Mouse (Mus musculus): ENCODE data around the gene Gfm1. TPM values are rescaled to one million over a fixed set of nuclear protein-coding genes. Genes with fewer than 3 reads are reported as not detected.

The Gfm1 gene
- polyA plus RNA-seq (2014; fragmentation: Nextera tagmentation; extraction: Ambion mirVana): 47.2 and 53.5 TPM in 2 replicates

- H3K9me3 ChIP-seq (ENCODE audit: control insufficient read depth, low read length): peaks cover 13% of the 10 kb centered on the region; the same call in 1 of the 2 replicates
- ATAC-seq (ENCODE audit: low read depth) (peak; percentile 96), DNase-seq (ENCODE audit: low spot score) (peak; percentile 93)
- peak within 1 kb of the TSS; percentile 87 for H3K9ac ChIP-seq (ENCODE audit: low read depth, low read length)
- 0% methylated on average over 19 of the region's 24 CpGs for WGBS
- peak within 1 kb of the TSS; percentile 99 for H3K4me3 ChIP-seq (ENCODE audit: low read depth, low read length)
- H3K4me1 ChIP-seq (ENCODE audit: control insufficient read depth, insufficient read depth, low read length): peaks cover 7% of the 10 kb centered on the region
- peaks cover 21% of the 10 kb centered on the region for H3K36me3 ChIP-seq (ENCODE audit: control insufficient read depth, insufficient read depth, low read length)
- H3K27ac ChIP-seq (replicated peaks; ENCODE audit: low read depth, low read length): peak within 1 kb of the TSS; percentile 33; the same call in 1 of the 2 replicates
- peak within 1 kb of the TSS; percentile 83 for H3K4me2 ChIP-seq (ENCODE audit: low read depth, low read length)
- H3K27me3 ChIP-seq (replicated peaks; ENCODE audit: control insufficient read depth, insufficient read depth, low read length): no peaks in the 10 kb centered on the region
Observed at GRCm38 (mm10) chr3:67429999-67430380, at the start of gene Gfm1. Gene Gfm1 (plus strand): TSS chr3:67430096.

DNA sequence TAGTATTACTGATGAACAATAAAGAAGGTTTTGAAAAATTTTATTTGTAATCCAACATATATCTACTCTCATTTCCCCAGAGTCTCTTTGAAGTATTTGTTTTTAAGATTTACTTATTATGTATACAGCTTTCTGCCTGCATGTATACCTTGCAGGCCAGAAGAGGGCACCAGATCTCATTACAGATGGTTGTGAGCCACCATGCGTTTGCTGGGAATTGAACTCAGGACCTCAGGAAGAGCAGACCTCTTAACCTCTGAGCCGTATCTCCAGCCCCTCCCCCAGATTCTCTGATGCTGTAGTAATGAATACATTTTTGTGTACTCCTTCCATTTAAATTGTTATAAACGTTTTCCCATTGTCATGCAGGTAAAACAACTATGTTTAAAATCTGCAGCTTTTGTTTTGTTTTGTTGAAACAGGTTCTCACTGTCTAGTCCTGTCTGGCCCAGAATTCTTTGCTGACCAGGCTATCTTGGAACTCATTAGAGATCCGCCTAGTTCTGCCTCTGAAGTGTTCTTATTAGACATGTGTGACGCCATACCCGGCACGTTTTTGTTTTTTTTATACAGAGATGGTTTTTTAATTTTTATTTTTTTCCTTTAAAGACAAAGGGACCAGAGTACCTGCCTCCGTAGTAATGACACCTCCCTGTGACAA is 428 bp upstream of the Gfm1 start:
- Histone ChIP-seq H3K27ac (replicated peaks; ENCODE audit: low read depth, low read length) (no peak overlapping the region), H3K27me3 (replicated peaks; ENCODE audit: control insufficient read depth, insufficient read depth, low read length) (no peaks in the 10 kb centered on the region), H3K9ac (ENCODE audit: low read depth, low read length) (peak overlapping the region; percentile 87), H3K4me3 (ENCODE audit: low read depth, low read length) (peak overlapping the region; percentile 99), H3K4me1 (ENCODE audit: control insufficient read depth, insufficient read depth, low read length) (peaks cover 7% of the 10 kb centered on the region), H3K36me3 (ENCODE audit: control insufficient read depth, insufficient read depth, low read length) (peaks cover 21% of the 10 kb centered on the region), H3K9me3 (ENCODE audit: control insufficient read depth, low read length) (peaks cover 13% of the 10 kb centered on the region; the same call in 1 of the 2 replicates), H3K4me2 (ENCODE audit: low read depth, low read length) (peak overlapping the region; percentile 83)
- no peak for DNase-seq (ENCODE audit: low spot score)
- no peak; the same call in 1 of the 2 replicates for ATAC-seq (ENCODE audit: low read depth)
- WGBS: 29% methylated on average over 8 of the region's 8 CpGs

DNA sequence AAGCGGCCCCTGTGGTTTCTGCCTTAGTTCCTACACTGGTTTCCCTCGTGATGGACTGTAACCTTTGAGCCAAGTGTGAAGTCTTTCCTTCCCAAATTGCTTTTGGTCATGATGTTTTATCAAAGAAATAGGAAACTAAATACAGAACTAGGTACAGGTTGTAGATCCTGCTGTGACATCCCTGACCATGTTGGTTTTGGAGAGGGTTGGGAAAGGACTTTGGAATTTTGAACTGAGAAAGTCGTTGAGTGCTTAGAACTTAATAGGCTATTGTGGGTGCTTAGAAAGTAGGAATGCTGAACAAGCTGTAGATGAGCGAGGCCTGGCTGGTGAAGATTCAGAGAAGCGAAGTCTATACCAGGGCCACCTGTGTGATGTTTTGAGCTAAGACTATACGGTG is 4.1 kb downstream of the Gfm1 start:
- Histone ChIP-seq H3K4me2 (ENCODE audit: low read depth, low read length) (no peak overlapping the region), H3K9ac (ENCODE audit: low read depth, low read length) (no peak overlapping the region), H3K9me3 (ENCODE audit: control insufficient read depth, low read length) (no peaks in the 10 kb centered on the region), H3K4me3 (ENCODE audit: low read depth, low read length) (no peak overlapping the region), H3K27me3 (replicated peaks; ENCODE audit: control insufficient read depth, insufficient read depth, low read length) (no peaks in the 10 kb centered on the region), H3K36me3 (ENCODE audit: control insufficient read depth, insufficient read depth, low read length) (peaks cover 55% of the 10 kb centered on the region), H3K4me1 (ENCODE audit: control insufficient read depth, insufficient read depth, low read length) (peaks cover 7% of the 10 kb centered on the region), H3K27ac (replicated peaks; ENCODE audit: low read depth, low read length) (no peak overlapping the region)
- ATAC-seq (ENCODE audit: low read depth) (no peak), DNase-seq (ENCODE audit: low spot score) (no peak)
- 90% methylated on average over 6 of the region's 6 CpGs for WGBS

GRCm38 (mm10) chr3:67447143-67447542 is 17.2 kb downstream of the Gfm1 start:
- no peaks in the 10 kb centered on the region for H3K27me3 ChIP-seq (replicated peaks; ENCODE audit: control insufficient read depth, insufficient read depth, low read length)
- H3K36me3 ChIP-seq (ENCODE audit: control insufficient read depth, insufficient read depth, low read length): peaks cover 83% of the 10 kb centered on the region
- no peak for ATAC-seq (ENCODE audit: low read depth)
- no peak overlapping the region for H3K27ac ChIP-seq (replicated peaks; ENCODE audit: low read depth, low read length)
- H3K4me2 ChIP-seq (ENCODE audit: low read depth, low read length): no peak overlapping the region
- 94% methylated on average over 2 of the region's 2 CpGs for WGBS
- no peak overlapping the region for H3K9ac ChIP-seq (ENCODE audit: low read depth, low read length)
- H3K4me1 ChIP-seq (ENCODE audit: control insufficient read depth, insufficient read depth, low read length): no peaks in the 10 kb centered on the region
- H3K9me3 ChIP-seq (ENCODE audit: control insufficient read depth, low read length): no peaks in the 10 kb centered on the region
- H3K4me3 ChIP-seq (ENCODE audit: low read depth, low read length): no peak overlapping the region
- no peak for DNase-seq (ENCODE audit: low spot score)

- Histone ChIP-seq H3K4me1 (ENCODE audit: control insufficient read depth, insufficient read depth, low read length) (no peaks in the 10 kb centered on the region), H3K27ac (replicated peaks; ENCODE audit: low read depth, low read length) (no peak overlapping the region), H3K27me3 (replicated peaks; ENCODE audit: control insufficient read depth, insufficient read depth, low read length) (no peaks in the 10 kb centered on the region), H3K9ac (ENCODE audit: low read depth, low read length) (no peak overlapping the region), H3K9me3 (ENCODE audit: control insufficient read depth, low read length) (no peaks in the 10 kb centered on the region), H3K4me3 (ENCODE audit: low read depth, low read length) (no peak overlapping the region), H3K4me2 (ENCODE audit: low read depth, low read length) (no peak overlapping the region), H3K36me3 (ENCODE audit: control insufficient read depth, insufficient read depth, low read length) (peaks cover 89% of the 10 kb centered on the region)
- no peak for ATAC-seq (ENCODE audit: low read depth)
- WGBS: 92% methylated on average over 21 of the region's 21 CpGs
- no peak for DNase-seq (ENCODE audit: low spot score)
Observed at GRCm38 (mm10) chr3:67449660-67450059, 19.8 kb downstream of the Gfm1 start.

- WGBS: 77% methylated on average over 5 of the region's 5 CpGs
- no peaks in the 10 kb centered on the region for H3K4me1 ChIP-seq (ENCODE audit: control insufficient read depth, insufficient read depth, low read length)
- H3K9ac ChIP-seq (ENCODE audit: low read depth, low read length): no peak overlapping the region
- DNase-seq (ENCODE audit: low spot score) (peak; percentile 47), ATAC-seq (ENCODE audit: low read depth) (no peak)
- H3K36me3 ChIP-seq (ENCODE audit: control insufficient read depth, insufficient read depth, low read length): peaks cover 89% of the 10 kb centered on the region
- H3K27me3 ChIP-seq (replicated peaks; ENCODE audit: control insufficient read depth, insufficient read depth, low read length): no peaks in the 10 kb centered on the region
- H3K9me3 ChIP-seq (ENCODE audit: control insufficient read depth, low read length): no peaks in the 10 kb centered on the region
- H3K4me3 ChIP-seq (ENCODE audit: low read depth, low read length): no peak overlapping the region
- no peak overlapping the region for H3K4me2 ChIP-seq (ENCODE audit: low read depth, low read length)
- H3K27ac ChIP-seq (replicated peaks; ENCODE audit: low read depth, low read length): no peak overlapping the region; the same call in 1 of the 2 replicates
Observed at GRCm38 (mm10) chr3:67450601-67451210, 20.8 kb downstream of the Gfm1 start.

DNA sequence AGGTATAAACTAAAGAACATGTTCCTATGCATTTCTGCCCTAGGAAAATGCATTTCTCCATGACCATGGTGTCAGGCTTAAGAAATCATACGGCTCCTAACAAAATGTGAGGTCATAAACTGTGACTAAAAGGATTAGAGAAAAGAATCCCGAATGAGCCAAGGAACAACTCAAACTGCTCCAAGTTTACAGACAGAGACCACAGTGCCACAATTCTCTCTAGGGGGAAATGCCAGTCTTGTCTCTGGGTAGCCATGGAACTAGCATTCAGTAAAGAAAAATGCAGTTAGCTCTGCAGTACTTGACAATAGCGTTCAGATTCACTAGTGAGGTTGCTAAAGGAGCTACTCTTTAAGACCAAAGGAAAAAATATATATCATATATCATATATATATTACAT is 30.0 kb downstream of the Gfm1 start:
- Histone ChIP-seq H3K4me3 (ENCODE audit: low read depth, low read length) (no peak overlapping the region), H3K27ac (replicated peaks; ENCODE audit: low read depth, low read length) (no peak overlapping the region), H3K27me3 (replicated peaks; ENCODE audit: control insufficient read depth, insufficient read depth, low read length) (no peaks in the 10 kb centered on the region), H3K4me2 (ENCODE audit: low read depth, low read length) (no peak overlapping the region), H3K4me1 (ENCODE audit: control insufficient read depth, insufficient read depth, low read length) (peaks cover 7% of the 10 kb centered on the region; the same call in 1 of the 2 replicates), H3K9me3 (ENCODE audit: control insufficient read depth, low read length) (no peaks in the 10 kb centered on the region), H3K9ac (ENCODE audit: low read depth, low read length) (no peak overlapping the region), H3K36me3 (ENCODE audit: control insufficient read depth, insufficient read depth, low read length) (peaks cover 60% of the 10 kb centered on the region)
- DNase-seq (ENCODE audit: low spot score) (no peak), ATAC-seq (ENCODE audit: low read depth) (no peak)
- 76% methylated on average over 3 of the region's 3 CpGs for WGBS

- 86% methylated on average over 7 of the region's 7 CpGs for WGBS
- Histone ChIP-seq H3K4me3 (ENCODE audit: low read depth, low read length) (peak overlapping the region; percentile 67), H3K4me2 (ENCODE audit: low read depth, low read length) (peak overlapping the region; percentile 80), H3K4me1 (ENCODE audit: control insufficient read depth, insufficient read depth, low read length) (peaks cover 7% of the 10 kb centered on the region; the same call in 1 of the 2 replicates), H3K27me3 (replicated peaks; ENCODE audit: control insufficient read depth, insufficient read depth, low read length) (no peaks in the 10 kb centered on the region), H3K27ac (replicated peaks; ENCODE audit: low read depth, low read length) (no peak overlapping the region), H3K9ac (ENCODE audit: low read depth, low read length) (no peak overlapping the region), H3K9me3 (ENCODE audit: control insufficient read depth, low read length) (no peaks in the 10 kb centered on the region), H3K36me3 (ENCODE audit: control insufficient read depth, insufficient read depth, low read length) (peaks cover 39% of the 10 kb centered on the region)
- no peak for DNase-seq (ENCODE audit: low spot score)
- no peak for ATAC-seq (ENCODE audit: low read depth)
Observed at GRCm38 (mm10) chr3:67462015-67462414, 32.1 kb downstream of the Gfm1 start.

Measured in embryonic facial prominence, embryonic 14.5 days (tissue).